Mouse (Mus musculus): Measurements from ENCODE around the gene Gtf3c3.

Gene Gtf3c3

DNA sequence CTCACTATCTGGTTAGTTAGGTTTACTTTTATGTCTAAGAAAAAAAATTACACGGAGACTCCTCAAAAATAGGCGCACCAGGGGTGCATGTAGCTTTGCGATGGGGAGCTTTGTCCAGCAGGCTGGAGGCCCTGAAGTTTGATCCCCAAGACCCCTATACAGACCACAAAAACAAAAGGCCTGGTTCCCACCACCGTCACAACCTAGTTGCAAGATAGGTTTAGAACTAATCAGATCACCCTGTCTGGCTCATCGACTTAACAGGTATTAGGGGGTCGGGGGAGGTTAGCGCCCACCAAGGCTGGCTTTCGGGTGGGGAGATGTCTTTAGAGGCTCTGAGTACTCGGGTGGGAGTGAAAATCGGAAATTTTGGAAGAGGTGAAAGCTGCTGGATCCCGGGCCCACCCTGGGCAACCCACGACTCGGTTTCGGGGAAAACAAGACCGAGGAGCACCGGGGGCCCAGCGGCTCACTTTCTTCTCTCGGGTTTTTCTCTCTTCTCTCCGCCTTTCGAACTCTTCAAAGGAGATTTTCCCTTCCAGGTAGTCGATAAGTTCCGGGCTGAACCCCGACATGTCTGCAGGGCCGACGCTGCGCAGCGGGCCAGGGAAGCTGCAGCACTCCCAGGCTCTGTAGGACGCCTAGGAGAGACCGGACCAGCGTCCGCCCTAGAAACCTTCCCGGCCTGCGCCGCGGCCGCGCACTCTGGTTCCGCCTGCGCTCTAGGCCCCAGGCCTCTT, at the start of gene Gtf3c3:
Gtf3c3 (minus strand) TSS at position 632 of the 740 bp plus-strand sequence.
- DNase-seq (ENCODE audit: low spot score in 2 of 2), result peak; percentile 52 to 53

DNA sequence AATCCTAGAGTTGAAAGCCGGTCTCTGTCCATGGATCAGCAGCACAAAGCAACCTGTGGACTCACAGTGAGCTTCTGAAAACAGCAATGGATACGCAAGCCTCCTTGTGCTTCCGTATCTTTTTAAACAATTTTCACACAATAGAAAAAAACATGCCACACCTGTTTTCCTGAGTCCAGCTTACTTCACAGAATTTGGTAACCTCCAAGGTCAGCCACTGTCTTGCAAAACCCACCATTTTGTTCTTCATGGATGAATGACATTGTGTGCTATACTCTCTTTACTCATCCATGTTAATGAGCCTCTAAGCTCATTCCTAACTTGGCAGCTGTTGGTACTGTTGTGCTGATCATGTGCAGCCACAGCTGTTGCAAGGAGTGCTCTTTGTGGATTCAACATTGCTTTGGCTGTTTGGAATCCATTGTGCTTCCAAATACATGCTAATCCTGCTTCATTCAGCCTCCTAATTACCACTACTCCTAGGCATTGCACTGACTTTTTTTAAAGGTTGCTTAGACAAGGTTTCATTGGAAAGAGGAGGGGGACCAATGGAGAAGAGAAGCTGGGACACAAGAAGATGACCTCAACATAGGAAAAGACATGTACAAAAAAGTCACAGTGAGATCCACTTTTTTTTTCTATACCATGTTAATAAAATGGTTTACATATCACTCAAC, 46.1 kb upstream of the Gtf3c3 start:
- DNase-seq (ENCODE audit: low spot score in 2 of 2), result no peak

GRCm38 (mm10) chr1:54480491-54480890, 41.7 kb upstream of the Gtf3c3 start:
- DNase-seq (ENCODE audit: low spot score in 2 of 2), result no peak

GRCm38 (mm10) chr1:54468662-54469061, 29.9 kb upstream of the Gtf3c3 start:
- peak in 1 of 2 experiments; percentile 20 for DNase-seq (ENCODE audit: low spot score in 2 of 2)

DNA sequence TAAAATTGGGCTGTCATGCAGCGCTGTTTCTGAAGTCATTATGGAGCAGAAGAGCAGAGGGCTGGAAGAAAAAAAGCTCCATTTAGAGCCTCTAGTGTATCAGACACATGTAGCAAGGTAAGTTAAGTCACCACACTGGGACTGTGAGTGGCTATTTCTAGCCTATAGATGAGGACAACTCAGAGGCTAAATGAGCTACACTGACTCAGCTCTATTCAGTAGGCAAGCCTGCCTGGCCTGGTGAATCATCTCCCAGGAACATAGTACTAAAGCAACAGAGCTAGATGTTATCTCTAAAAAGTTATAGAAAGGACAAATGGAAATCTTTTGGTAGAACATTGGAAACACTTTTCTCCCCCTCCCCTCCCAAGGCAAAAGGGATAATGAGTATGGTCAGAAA, 28.6 kb upstream of the Gtf3c3 start:
- DNase-seq (ENCODE audit: low spot score in 2 of 2), result peak; percentile 16 to 54

- no peak for DNase-seq (ENCODE audit: low spot score in 2 of 2)
Observed at GRCm38 (mm10) chr1:54452116-54452515, 13.3 kb upstream of the Gtf3c3 start.

GRCm38 (mm10) chr1:54448833-54449232, 10.1 kb upstream of the Gtf3c3 start:
- no peak for DNase-seq (ENCODE audit: low spot score in 2 of 2)

- no peak for DNase-seq (ENCODE audit: low spot score in 2 of 2)
Observed at GRCm38 (mm10) chr1:54443641-54444040, 4.9 kb upstream of the Gtf3c3 start.

DNA sequence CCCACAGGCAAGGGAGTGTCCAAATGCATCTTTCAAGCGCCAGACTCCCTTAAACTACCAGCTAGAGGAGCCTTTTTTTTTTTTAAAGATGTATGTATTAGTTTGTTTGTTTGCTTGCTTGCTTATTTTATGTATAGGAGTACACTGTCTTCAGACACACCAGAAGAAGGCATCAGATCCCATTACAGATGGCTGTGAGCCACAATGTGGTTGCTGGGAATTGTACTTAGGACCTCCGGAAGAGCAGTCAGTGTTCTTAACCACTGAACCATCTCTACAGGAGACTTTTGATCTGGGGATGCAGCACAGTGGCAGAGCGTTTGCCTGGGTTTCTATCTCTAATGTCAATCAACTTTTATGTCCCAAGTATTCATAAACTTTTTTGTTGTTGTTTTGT, 307 bp upstream of the Gtf3c3 start:
- DNase-seq (ENCODE audit: low spot score in 2 of 2), result no peak

DNA sequence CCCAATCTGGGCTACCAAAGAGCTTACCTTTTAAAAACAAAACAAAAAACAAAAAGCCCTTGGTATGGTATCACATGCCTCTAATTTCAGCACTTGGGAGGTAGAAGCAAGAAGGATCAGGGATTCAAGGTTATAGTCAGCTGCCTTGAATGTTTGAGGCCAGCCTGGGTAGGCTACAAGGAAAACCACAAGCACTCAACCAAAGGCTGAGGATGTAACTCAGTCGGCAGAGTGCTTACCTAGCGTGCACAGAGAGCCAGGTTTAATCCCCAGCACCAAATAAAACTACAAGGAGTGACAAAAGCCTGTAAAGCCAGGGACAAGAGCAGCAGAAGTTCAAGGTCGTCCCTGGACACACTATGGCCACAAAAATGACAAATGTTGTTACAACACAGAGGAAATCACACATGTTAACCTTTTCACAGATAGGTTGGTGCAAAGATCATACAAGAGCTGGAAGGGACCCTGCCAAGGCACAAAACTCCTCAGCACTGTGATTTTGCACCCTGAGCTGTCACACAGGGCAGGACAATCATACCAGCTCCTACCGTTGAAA, 16.5 kb downstream of the Gtf3c3 start:
- DNase-seq (ENCODE audit: low spot score in 2 of 2), result no peak

- no peak for DNase-seq (ENCODE audit: low spot score in 2 of 2)
Observed at GRCm38 (mm10) chr1:54421670-54422069, 17.1 kb downstream of the Gtf3c3 start.

DNA sequence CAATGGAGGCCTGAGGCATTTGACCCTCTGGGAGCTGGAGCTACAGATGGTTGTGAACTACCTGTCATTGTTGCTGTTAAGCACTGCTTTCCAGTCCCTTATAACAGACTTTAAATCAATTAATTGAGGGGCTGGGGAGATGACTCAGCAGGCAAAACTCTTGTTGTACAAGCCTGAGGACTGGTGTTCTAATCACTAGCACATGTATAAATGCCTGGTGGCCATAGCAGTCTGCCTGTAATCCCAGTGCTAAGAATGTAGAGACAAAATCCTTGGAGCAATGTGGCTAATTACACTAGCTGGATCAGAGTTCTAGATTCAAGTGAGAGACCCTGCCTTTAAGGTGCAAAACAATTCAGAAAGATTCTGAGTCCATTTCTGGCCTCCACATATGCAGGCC, 36.0 kb downstream of the Gtf3c3 start:
- DNase-seq (ENCODE audit: low spot score in 2 of 2), result no peak

DNA sequence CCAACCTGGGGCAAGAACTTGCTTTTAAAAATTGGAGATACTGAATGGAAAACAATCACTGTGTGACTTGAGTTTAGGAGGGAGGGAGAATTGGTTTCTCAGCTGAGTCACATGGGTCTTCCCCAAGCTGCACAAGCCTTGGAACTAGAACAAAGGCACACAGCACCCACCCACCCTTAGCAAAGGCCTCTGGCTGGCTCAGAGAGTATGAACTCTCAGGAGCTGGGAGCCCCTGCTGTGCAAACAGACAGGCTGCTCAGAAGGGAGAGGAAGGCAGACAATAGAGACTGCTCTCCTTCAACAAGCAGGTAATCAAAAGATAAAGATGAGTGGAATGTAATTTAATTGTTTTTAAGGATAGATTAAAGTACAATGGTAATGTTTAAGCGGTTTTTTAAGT, 54.5 kb downstream of the Gtf3c3 start:
- no peak for DNase-seq (ENCODE audit: low spot score in 2 of 2)

GRCm38 (mm10) chr1:54380978-54381914, 57.5 kb downstream of the Gtf3c3 start:
- no peak for DNase-seq (ENCODE audit: low spot score in 2 of 2)

DNA sequence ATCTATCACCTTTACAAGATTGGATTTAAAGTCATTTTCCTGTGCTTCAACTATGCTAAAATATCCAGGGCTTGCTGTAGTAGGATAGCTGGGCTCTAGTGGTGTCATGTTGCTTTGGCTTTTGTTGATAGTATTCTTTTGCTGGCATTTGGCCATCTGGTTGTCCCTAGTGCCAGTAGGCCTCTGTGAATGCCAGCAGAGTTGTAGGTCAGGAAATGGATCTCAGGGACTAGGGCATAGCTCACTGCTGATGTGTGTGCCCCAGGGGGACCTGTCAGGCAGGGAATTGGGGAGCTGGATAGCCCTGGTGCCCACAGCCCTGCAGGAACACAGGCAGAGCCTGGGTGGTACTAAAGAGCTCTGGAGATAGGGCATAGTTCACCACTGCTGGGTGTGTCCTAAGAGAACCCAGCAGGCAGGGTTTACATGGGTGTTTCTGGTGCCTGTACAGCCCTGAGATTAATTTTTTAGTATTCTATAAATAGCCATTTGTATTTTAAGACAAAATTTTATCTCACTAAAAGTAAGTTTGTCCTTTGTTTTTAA, 61.2 kb downstream of the Gtf3c3 start:
- no peak for DNase-seq (ENCODE audit: low spot score in 2 of 2)

GRCm38 (mm10) chr1:54356566-54356965, 82.2 kb downstream of the Gtf3c3 start:
- no peak for DNase-seq (ENCODE audit: low spot score in 2 of 2)

- no peak for DNase-seq (ENCODE audit: low spot score in 2 of 2)
Observed at GRCm38 (mm10) chr1:54355485-54355884, 83.3 kb downstream of the Gtf3c3 start.

DNA sequence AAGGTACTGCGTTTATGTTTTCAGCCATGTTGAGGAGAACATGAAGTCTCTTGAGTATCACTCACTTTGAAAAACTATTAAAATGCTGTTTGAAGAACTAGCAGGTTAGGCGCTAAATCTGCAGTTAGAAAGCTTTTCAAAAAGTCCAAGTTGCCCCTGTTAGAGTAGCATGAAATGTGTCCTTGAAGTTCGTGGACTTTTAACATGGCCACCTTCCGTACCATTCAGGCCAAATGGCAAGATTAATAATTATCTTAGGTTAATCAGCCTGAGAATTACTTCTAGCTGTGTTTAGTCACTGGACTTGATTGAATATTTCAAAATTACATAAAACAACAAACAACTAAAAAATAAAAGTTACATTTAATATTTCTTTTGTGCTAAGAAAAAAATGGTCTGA, 84.0 kb downstream of the Gtf3c3 start:
- DNase-seq (ENCODE audit: low spot score in 2 of 2), result no peak
